Comparison of ENCODE assay signal across 9 mouse cellular contexts in genomic region chr1:179865561-179865960, GRCm38 (mm10).
DNase-seq lines count a peak whose midpoint lies in the region; ATAC-seq and TF ChIP-seq lines count a peak whose summit lies in the region.
"Had no signal": no experiment of that assay in that cellular context is flagged by ENCODE, and none has a peak within 500 bp of the region (broad histone marks: within the 10 kb centered on the region; RNA-seq: fewer than 3 reads in every experiment).

No protein-coding gene starts in this region.

- WGBS in hindbrain, embryonic 10.5 days, result 59% methylated on average over 11 of the region's 11 CpGs
- 69% methylated on average over 11 of the region's 11 CpGs for WGBS in hindbrain, embryonic 14.5 days
- 45% methylated on average over 11 of the region's 11 CpGs for WGBS in heart, embryonic 11.5 days (ENCODE audit: insufficient replicate concordance)
- 43% methylated on average over 11 of the region's 11 CpGs for WGBS in kidney, postnatal 0 days

- H3K9me3 ChIP-seq in hindbrain, embryonic 10.5 days, result no peaks in the 10 kb centered on the region
- no peaks in the 10 kb centered on the region for H3K9me3 ChIP-seq in hindbrain, embryonic 14.5 days (ENCODE audit: control insufficient read depth, low read length)
- H3K9me3 ChIP-seq in heart, embryonic 11.5 days (replicated peaks; ENCODE audit: control insufficient read depth, low read length), result no peaks in the 10 kb centered on the region
- no peaks in the 10 kb centered on the region for H3K9me3 ChIP-seq in kidney, postnatal 0 days (replicated peaks; ENCODE audit: low read length)

- no peak overlapping the region for H3K4me3 ChIP-seq in hindbrain, embryonic 10.5 days
- no peak overlapping the region for H3K4me3 ChIP-seq in hindbrain, embryonic 14.5 days (replicated peaks; ENCODE audit: low read length)
- H3K4me3 ChIP-seq in heart, embryonic 11.5 days (ENCODE audit: low read depth, low read length), result no peak overlapping the region
- no peak overlapping the region for H3K4me3 ChIP-seq in kidney, postnatal 0 days (replicated peaks; ENCODE audit: low read depth, low read length)

- ATAC-seq in hindbrain, embryonic 14.5 days (ENCODE audit: low FRiP score), result no peak
- ATAC-seq in heart, embryonic 11.5 days (replicated peaks; ENCODE audit: insufficient number of reproducible peaks, low FRiP score, low TSS enrichment), result no peak
- ATAC-seq in kidney, postnatal 0 days (replicated peaks; ENCODE audit: low FRiP score, low read depth), result peak; percentile 31; the same call in 1 of the 2 replicates

- no peak for TF ChIP-seq CTCF in kidney, postnatal 0 days (IDR thresholded peaks at IDR 0.05; ENCODE audit: low read depth)

- H3K4me1 ChIP-seq in hindbrain, embryonic 10.5 days (replicated peaks), result peaks cover 22% of the 10 kb centered on the region
- H3K4me1 ChIP-seq in hindbrain, embryonic 14.5 days (replicated peaks; ENCODE audit: control insufficient read depth, insufficient read depth, low read length), result no peaks in the 10 kb centered on the region
- peaks cover 12% of the 10 kb centered on the region for H3K4me1 ChIP-seq in heart, embryonic 11.5 days (ENCODE audit: control insufficient read depth, insufficient read depth, low read length)
- peaks cover 9% of the 10 kb centered on the region for H3K4me1 ChIP-seq in kidney, postnatal 0 days (replicated peaks; ENCODE audit: insufficient read depth, low read length)

- DNase-seq in hindbrain, embryonic 10.5 days (ENCODE audit: low spot score), result no peak
- no peak for DNase-seq in hindbrain, embryonic 14.5 days (ENCODE audit: low spot score)
- DNase-seq in kidney, postnatal 0 days (ENCODE audit: low spot score), result peak; percentile 68
- DNase-seq in skeletal muscle tissue, adult 2 months (ENCODE audit: low read depth, low spot score), result peak; percentile 44
- DNase-seq in c-Kit-positive CD71-positive TER-119-positive erythroid progenitor cells, embryonic 14.5 days (ENCODE audit: low spot score), result no peak
- DNase-seq in MN1 (ENCODE audit: low spot score), result no peak
- no peak for DNase-seq in retina, postnatal 1 day
- DNase-seq: layer of hippocampus, adult 9-11 months had no signal

- no peak overlapping the region for H3K9ac ChIP-seq in hindbrain, embryonic 14.5 days
- peak overlapping the region; percentile 12; the same call in 1 of the 2 replicates for H3K9ac ChIP-seq in heart, embryonic 11.5 days (ENCODE audit: low read depth, low read length)
- no peak overlapping the region for H3K9ac ChIP-seq in kidney, postnatal 0 days (ENCODE audit: low read depth, low read length)

- H3K4me2 ChIP-seq in hindbrain, embryonic 14.5 days (replicated peaks), result no peak overlapping the region
- H3K4me2 ChIP-seq in heart, embryonic 11.5 days, result no peak overlapping the region
- H3K4me2 ChIP-seq in kidney, postnatal 0 days (ENCODE audit: low read length), result peak overlapping the region; percentile 16; the same call in 1 of the 2 replicates

- peak overlapping the region; percentile 54; the same call in 1 of the 2 replicates for H3K27ac ChIP-seq in hindbrain, embryonic 10.5 days
- no peak overlapping the region for H3K27ac ChIP-seq in hindbrain, embryonic 14.5 days
- H3K27ac ChIP-seq in heart, embryonic 11.5 days (ENCODE audit: low read depth, low read length), result no peak overlapping the region
- H3K27ac ChIP-seq in kidney, postnatal 0 days, result peak overlapping the region; percentile 86

- H3K27me3 ChIP-seq in hindbrain, embryonic 10.5 days (ENCODE audit: insufficient read depth, poor library complexity, severe bottlenecking), result no peaks in the 10 kb centered on the region
- no peaks in the 10 kb centered on the region for H3K27me3 ChIP-seq in hindbrain, embryonic 14.5 days (ENCODE audit: control insufficient read depth, insufficient read depth, low read length)
- no peaks in the 10 kb centered on the region for H3K27me3 ChIP-seq in heart, embryonic 11.5 days (ENCODE audit: control insufficient read depth, insufficient read depth, low read length)
- no peaks in the 10 kb centered on the region for H3K27me3 ChIP-seq in kidney, postnatal 0 days (ENCODE audit: insufficient read depth, low read length)

- no peaks in the 10 kb centered on the region for H3K36me3 ChIP-seq in hindbrain, embryonic 10.5 days
- H3K36me3 ChIP-seq in hindbrain, embryonic 14.5 days (replicated peaks; ENCODE audit: control insufficient read depth, insufficient read depth), result no peaks in the 10 kb centered on the region
- no peaks in the 10 kb centered on the region for H3K36me3 ChIP-seq in heart, embryonic 11.5 days (ENCODE audit: control insufficient read depth, insufficient read depth, low read length)
- no peaks in the 10 kb centered on the region for H3K36me3 ChIP-seq in kidney, postnatal 0 days (ENCODE audit: insufficient read depth, low read length)

Comparison
In these comparisons a context has a peak if more than half of its experiments do, and no peak if none do; other contexts are left out.
1. H3K27ac ChIP-seq: peak in hindbrain, embryonic 10.5 days (single experiment) and kidney, postnatal 0 days (single experiment); none in hindbrain, embryonic 14.5 days (single experiment) and heart, embryonic 11.5 days (single experiment).
2. DNase-seq: peak in kidney, postnatal 0 days (single experiment) and skeletal muscle tissue, adult 2 months (single experiment); none in hindbrain, embryonic 10.5 days (single experiment), hindbrain, embryonic 14.5 days (single experiment), c-Kit-positive CD71-positive TER-119-positive erythroid progenitor cells, embryonic 14.5 days (single experiment), MN1 (single experiment) and retina, postnatal 1 day (single experiment).